ENCODE assay signal across 8 mouse cellular contexts in genomic region chr1:171286517-171286916, GRCm38 (mm10). TPM values are rescaled to one million over a fixed set of nuclear protein-coding genes. Genes with fewer than 3 reads are reported as not detected.
DNase-seq lines count a peak whose midpoint lies in the region; ATAC-seq and TF ChIP-seq lines count a peak whose summit lies in the region.

No protein-coding gene starts in this region.

- ATAC-seq in heart, embryonic 11.5 days (replicated peaks; ENCODE audit: insufficient number of reproducible peaks, low FRiP score, low TSS enrichment), result no peak
- ATAC-seq in G1E (ENCODE audit: extremely low read depth, insufficient number of reproducible peaks, low FRiP score, poor library complexity, severe bottlenecking), result no peak
- ATAC-seq in hindbrain, embryonic 13.5 days (ENCODE audit: low FRiP score), result no peak
- no peak for ATAC-seq in midbrain, embryonic 16.5 days

- H3K4me1 ChIP-seq in heart, embryonic 11.5 days (ENCODE audit: control insufficient read depth, insufficient read depth, low read length), result peaks cover 15% of the 10 kb centered on the region; the same call in 1 of the 2 replicates
- H3K4me1 ChIP-seq in G1E (ENCODE audit: insufficient read depth, low read depth, low read length), result peaks cover 60% of the 10 kb centered on the region
- peaks cover 46% of the 10 kb centered on the region for H3K4me1 ChIP-seq in hindbrain, embryonic 13.5 days (replicated peaks)
- peaks cover 27% of the 10 kb centered on the region for H3K4me1 ChIP-seq in midbrain, embryonic 16.5 days (ENCODE audit: control insufficient read depth, insufficient read depth, low read length)

- TF ChIP-seq CTCF in G1E (IDR thresholded peaks at IDR 0.05; ENCODE audit: low read depth, low read length), result no peak

- no peak overlapping the region for H3K9ac ChIP-seq in heart, embryonic 11.5 days (ENCODE audit: low read depth, low read length)
- H3K9ac ChIP-seq in hindbrain, embryonic 13.5 days, result peak overlapping the region; percentile 98
- H3K9ac ChIP-seq in midbrain, embryonic 16.5 days (ENCODE audit: low read depth, low read length), result peak overlapping the region; percentile 98; the same call in 1 of the 2 replicates

- peak overlapping the region; percentile 83 for H3K4me2 ChIP-seq in heart, embryonic 11.5 days
- peak overlapping the region; percentile 63 for H3K4me2 ChIP-seq in hindbrain, embryonic 13.5 days
- peak overlapping the region; percentile 61 for H3K4me2 ChIP-seq in midbrain, embryonic 16.5 days (ENCODE audit: low read length)

- peaks cover 12% of the 10 kb centered on the region; the same call in 1 of the 2 replicates for H3K36me3 ChIP-seq in heart, embryonic 11.5 days (ENCODE audit: control insufficient read depth, insufficient read depth, low read length)
- H3K36me3 ChIP-seq in G1E (replicated peaks), result peaks cover 78% of the 10 kb centered on the region
- peaks cover 60% of the 10 kb centered on the region for H3K36me3 ChIP-seq in hindbrain, embryonic 13.5 days
- H3K36me3 ChIP-seq in midbrain, embryonic 16.5 days (ENCODE audit: control insufficient read depth, insufficient read depth, low read length), result peaks cover 18% of the 10 kb centered on the region

- no peaks in the 10 kb centered on the region for H3K27me3 ChIP-seq in heart, embryonic 11.5 days (ENCODE audit: control insufficient read depth, insufficient read depth, low read length)
- no peaks in the 10 kb centered on the region for H3K27me3 ChIP-seq in G1E (ENCODE audit: insufficient read depth, low read length)
- H3K27me3 ChIP-seq in hindbrain, embryonic 13.5 days, result no peaks in the 10 kb centered on the region
- no peaks in the 10 kb centered on the region for H3K27me3 ChIP-seq in midbrain, embryonic 16.5 days (ENCODE audit: control insufficient read depth, insufficient read depth, low read depth, low read length)

- peak overlapping the region; percentile 97; the same call in 1 of the 2 replicates for H3K4me3 ChIP-seq in heart, embryonic 11.5 days (ENCODE audit: low read depth, low read length)
- H3K4me3 ChIP-seq in G1E (ENCODE audit: low read depth, low read length), result peak overlapping the region; percentile 38; the same call in 1 of the 2 replicates
- H3K4me3 ChIP-seq in hindbrain, embryonic 13.5 days, result peak overlapping the region; percentile 88
- peak overlapping the region; percentile 88 for H3K4me3 ChIP-seq in midbrain, embryonic 16.5 days (ENCODE audit: low read depth, low read length)

- WGBS in heart, embryonic 11.5 days (ENCODE audit: insufficient replicate concordance), result 88% methylated on average over 19 of the region's 19 CpGs
- WGBS in hindbrain, embryonic 13.5 days, result 86% methylated on average over 19 of the region's 19 CpGs
- WGBS in midbrain, embryonic 16.5 days, result 86% methylated on average over 19 of the region's 19 CpGs

- no peak for DNase-seq in heart, postnatal 4 days
- DNase-seq in G1E (ENCODE audit: low spot score), result no peak
- DNase-seq in thymus, postnatal 14 days, result no peak
- DNase-seq in adrenal gland, postnatal 10 days, result no peak
- DNase-seq in ovary, postnatal 14 days (ENCODE audit: low spot score), result no peak

- H3K9me3 ChIP-seq in heart, embryonic 11.5 days (replicated peaks; ENCODE audit: control insufficient read depth, low read length), result no peaks in the 10 kb centered on the region
- H3K9me3 ChIP-seq in G1E (replicated peaks), result no peaks in the 10 kb centered on the region
- H3K9me3 ChIP-seq in hindbrain, embryonic 13.5 days, result no peaks in the 10 kb centered on the region
- H3K9me3 ChIP-seq in midbrain, embryonic 16.5 days (replicated peaks; ENCODE audit: control insufficient read depth, low read length, poor library complexity, severe bottlenecking), result no peaks in the 10 kb centered on the region

- no peak overlapping the region for H3K27ac ChIP-seq in heart, embryonic 11.5 days (ENCODE audit: low read depth, low read length)
- 0 out of 2 replicates have a peak overlapping the region, but pooled peaks have one; percentile 97 for H3K27ac ChIP-seq in hindbrain, embryonic 13.5 days
- no peak overlapping the region; the same call in 1 of the 2 replicates for H3K27ac ChIP-seq in midbrain, embryonic 16.5 days (ENCODE audit: low read length)

RNA-seq across cellular contexts. Expression of gene Usp21, which starts 1.3 kb away (rescaled TPM):
- 51.2 TPM in 2 replicates for polyA plus RNA-seq in heart, embryonic 11.5 days (2014; fragmentation: Nextera tagmentation; extraction: Ambion mirVana)
- total RNA-seq in heart, postnatal 4 days (2021), result 10 to 100 TPM; 23.2 to 23.7 TPM
- 40.1 and 64.5 TPM in 2 replicates for total RNA-seq in G1E (2014; fragmentation: Nextera tagmentation)
- 11.8 and 12.8 TPM in 2 replicates for total RNA-seq in G1E (2017)
- 44.1 and 53.3 TPM in 2 replicates for polyA plus RNA-seq in G1E (2012)
- polyA plus RNA-seq in hindbrain, embryonic 13.5 days (2015; fragmentation: Nextera tagmentation; extraction: Ambion mirVana), result 106 and 107 TPM in 2 replicates
- 105 and 112 TPM in 2 replicates for polyA plus RNA-seq in midbrain, embryonic 16.5 days (2015; fragmentation: Nextera tagmentation; extraction: Ambion mirVana)
- 10 to 100 TPM; 31.8 to 40.2 TPM for total RNA-seq in adrenal gland, postnatal 10 days (2021)

RNA-seq across cellular contexts. Expression of gene Ppox, which starts 5.5 kb away (rescaled TPM):
- 59.9 and 60.7 TPM in 2 replicates for polyA plus RNA-seq in heart, embryonic 11.5 days (2014; fragmentation: Nextera tagmentation; extraction: Ambion mirVana)
- 10 to 100 TPM; 22.3 to 23.4 TPM for total RNA-seq in heart, postnatal 4 days (2021)
- total RNA-seq in G1E (2014; fragmentation: Nextera tagmentation) (45.7 and 168 TPM in 2 replicates), G1E (2017) (27.0 and 36.7 TPM in 2 replicates)
- polyA plus RNA-seq in G1E (2012), result 38.5 and 53.0 TPM in 2 replicates
- 45.0 and 51.1 TPM in 2 replicates for polyA plus RNA-seq in hindbrain, embryonic 13.5 days (2015; fragmentation: Nextera tagmentation; extraction: Ambion mirVana)
- polyA plus RNA-seq in midbrain, embryonic 16.5 days (2015; fragmentation: Nextera tagmentation; extraction: Ambion mirVana), result 44.4 and 49.5 TPM in 2 replicates
- total RNA-seq in adrenal gland, postnatal 10 days (2021), result 10 to 100 TPM; 30.8 to 43.8 TPM

RNA-seq across cellular contexts. Expression of gene Ufc1, which starts 8.3 kb away (rescaled TPM):
- polyA plus RNA-seq in heart, embryonic 11.5 days (2014; fragmentation: Nextera tagmentation; extraction: Ambion mirVana), result 90.3 and 92.9 TPM in 2 replicates
- total RNA-seq in heart, postnatal 4 days (2021), result 100 to 1,000 TPM; 102 to 108 TPM
- 33.4 and 34.3 TPM in 2 replicates for total RNA-seq in G1E (2014; fragmentation: Nextera tagmentation)
- 96.2 and 111 TPM in 2 replicates for total RNA-seq in G1E (2017)
- polyA plus RNA-seq in G1E (2012), result 38.5 and 47.9 TPM in 2 replicates
- 125 and 128 TPM in 2 replicates for polyA plus RNA-seq in hindbrain, embryonic 13.5 days (2015; fragmentation: Nextera tagmentation; extraction: Ambion mirVana)
- 105 and 116 TPM in 2 replicates for polyA plus RNA-seq in midbrain, embryonic 16.5 days (2015; fragmentation: Nextera tagmentation; extraction: Ambion mirVana)
- 100 to 1,000 TPM; 145 to 153 TPM for total RNA-seq in adrenal gland, postnatal 10 days (2021)

RNA-seq across cellular contexts. Expression of gene B4galt3, which starts 16.4 kb away (rescaled TPM):
- polyA plus RNA-seq in heart, embryonic 11.5 days (2014; fragmentation: Nextera tagmentation; extraction: Ambion mirVana), result 48.4 and 49.4 TPM in 2 replicates
- 10 to 100 TPM; 26.7 to 29.9 TPM for total RNA-seq in heart, postnatal 4 days (2021)
- 27.3 and 30.8 TPM in 2 replicates for total RNA-seq in G1E (2014; fragmentation: Nextera tagmentation)
- 16.9 and 21.5 TPM in 2 replicates for total RNA-seq in G1E (2017)
- 44.8 and 50.0 TPM in 2 replicates for polyA plus RNA-seq in G1E (2012)
- 105 and 110 TPM in 2 replicates for polyA plus RNA-seq in hindbrain, embryonic 13.5 days (2015; fragmentation: Nextera tagmentation; extraction: Ambion mirVana)
- polyA plus RNA-seq in midbrain, embryonic 16.5 days (2015; fragmentation: Nextera tagmentation; extraction: Ambion mirVana), result 113 and 115 TPM in 2 replicates
- 10 to 100 TPM; 28.9 to 34.7 TPM for total RNA-seq in adrenal gland, postnatal 10 days (2021)

RNA-seq across cellular contexts. Expression of gene Ndufs2, which starts 35.3 kb away (rescaled TPM):
- polyA plus RNA-seq in heart, embryonic 11.5 days (2014; fragmentation: Nextera tagmentation; extraction: Ambion mirVana), result 446 and 471 TPM in 2 replicates
- total RNA-seq in heart, postnatal 4 days (2021), result 100 to 1,000 TPM; 862 to 916 TPM
- total RNA-seq in G1E (2014; fragmentation: Nextera tagmentation), result 209 and 219 TPM in 2 replicates
- 275 and 300 TPM in 2 replicates for total RNA-seq in G1E (2017)
- polyA plus RNA-seq in G1E (2012), result 47.9 and 101 TPM in 2 replicates
- polyA plus RNA-seq in hindbrain, embryonic 13.5 days (2015; fragmentation: Nextera tagmentation; extraction: Ambion mirVana), result 222 and 228 TPM in 2 replicates
- 218 and 225 TPM in 2 replicates for polyA plus RNA-seq in midbrain, embryonic 16.5 days (2015; fragmentation: Nextera tagmentation; extraction: Ambion mirVana)
- 1,000 to 10,000 TPM in 1 of 2 experiments, 100 to 1,000 TPM in 1; 996 to 1,019 TPM for total RNA-seq in adrenal gland, postnatal 10 days (2021)

Comparison
In these comparisons a context has a peak if more than half of its experiments do, and no peak if none do; other contexts are left out.
1. H3K4me3 ChIP-seq: peak in every context shown above with its lines; median percentile 97 in heart, embryonic 11.5 days; 88 in hindbrain, embryonic 13.5 days; 88 in midbrain, embryonic 16.5 days; 38 in G1E.